Mouse (Mus musculus) intestine, embryonic 14.5 days (tissue): ENCODE results near the gene Faap100. TPM values are rescaled to one million over a fixed set of nuclear protein-coding genes. Genes with fewer than 3 reads are reported as not detected.

ENCODE experiments used
- ATAC-seq: fragments of 200-750 bp; cut with Nextera tagmentation; replicated peaks from 2 replicates; pipeline ENCODE4 v1.8.0; 2017; ENCODE audit warnings: low read depth, moderate number of reproducible peaks, moderate TSS enrichment, moderate library complexity; ENCODE audit not compliant: low FRiP score, low TSS enrichment
- DNase-seq: peaks from one replicate; pipeline ENCODE4 v3.0.0-alpha.2; 2018; ENCODE audit warnings: low spot score
- H3K27ac ChIP-seq: fragments of 300-500 bp; sonication (generic); 2 replicates; pipeline ENCODE4 v1.5.1; 2014; ENCODE audit warnings: low read depth, mild to moderate bottlenecking, control low read depth
- H3K27me3 ChIP-seq: fragments of 300-500 bp; sonication (generic); replicated peaks from 2 replicates; pipeline ENCODE4 v1.6.1; 2014; ENCODE audit warnings: low read length, control low read depth; ENCODE audit not compliant: control insufficient read depth, insufficient read depth
- H3K36me3 ChIP-seq: fragments of 300-500 bp; sonication (generic); 2 replicates; pipeline ENCODE4 v1.6.1; 2014; ENCODE audit warnings: low read length, control low read depth; ENCODE audit not compliant: control insufficient read depth, insufficient read depth
- H3K4me1 ChIP-seq: fragments of 300-500 bp; sonication (generic); replicated peaks from 2 replicates; pipeline ENCODE4 v1.6.1; 2014; ENCODE audit warnings: low read length, control low read depth, mixed read lengths; ENCODE audit not compliant: control insufficient read depth, insufficient read depth
- H3K4me2 ChIP-seq: fragments of 300-500 bp; sonication (generic); 2 replicates; pipeline ENCODE4 v1.6.1; 2014; ENCODE audit warnings: low read length
- H3K4me3 ChIP-seq: fragments of 300-500 bp; sonication (generic); 2 replicates; pipeline ENCODE4 v1.5.1; 2014; ENCODE audit warnings: low read depth, low read length, control low read depth, mixed read lengths
- H3K9ac ChIP-seq: fragments of 300-500 bp; sonication (generic); 2 replicates; pipeline ENCODE4 v1.6.1; 2014; ENCODE audit warnings: mild to moderate bottlenecking, low read length
- H3K9me3 ChIP-seq: fragments of 300-500 bp; sonication (generic); 2 replicates; pipeline ENCODE4 v1.6.1; 2016; ENCODE audit warnings: low read length, control low read depth; ENCODE audit not compliant: control insufficient read depth
- WGBS: fragments of 180-500 bp; shearing (Covaris S2); extraction: QIAGEN DNeasy Blood & Tissue Kit; methylation state at CpG from one replicate; pipeline ENCODE4 v1.1.7; 2014; 5-methylcytosine and 5-hydroxymethylcytosine counted together
- polyA plus RNA-seq: library from polyadenylated mRNA; unstranded; fragments of >200 nt; fragmentation: Nextera tagmentation; extraction: Ambion mirVana; gene quantifications from 2 replicates; pipeline ENCODE4 v1.2.1, GENCODE M21; 2014

Faap100 gene
- polyA plus RNA-seq, 1 experiment from 2014 or later = 32.6 TPM

DNA sequence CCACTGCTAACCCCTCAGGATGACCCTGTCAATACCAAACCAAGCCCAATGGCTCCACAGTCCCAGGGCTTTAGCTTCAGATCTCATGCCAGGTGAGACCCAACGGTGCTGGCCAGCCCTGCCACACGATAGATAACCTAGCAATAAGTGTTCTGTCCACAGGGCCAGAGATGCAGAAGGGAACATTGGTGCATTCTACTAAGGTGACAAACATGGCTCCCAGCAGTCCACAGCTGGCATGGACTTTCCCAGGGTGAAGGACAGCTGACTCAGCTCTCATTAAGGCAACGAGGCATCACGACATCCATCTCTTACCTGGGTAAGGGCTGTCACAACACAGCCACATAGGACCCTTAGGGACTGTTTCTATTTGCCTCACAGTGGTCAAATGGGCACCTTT is 2.6 kb upstream of the Faap100 start:
- WGBS = 90% methylated on average over 4 of the region's 4 CpGs

GRCm38 (mm10) chr11:120380271-120380670 is 1.7 kb upstream of the Faap100 start:
- H3K27ac ChIP-seq = no peak overlapping the region
- H3K9ac ChIP-seq = no peak overlapping the region
- ATAC-seq (no peak), DNase-seq (no peak)
- no peaks in the 10 kb centered on the region for H3K9me3 ChIP-seq
- H3K36me3 ChIP-seq = peaks cover 78% of the 10 kb centered on the region
- peaks cover 16% of the 10 kb centered on the region for H3K4me1 ChIP-seq
- H3K4me2 ChIP-seq = no peak overlapping the region
- no peaks in the 10 kb centered on the region for H3K27me3 ChIP-seq
- WGBS = 94% methylated on average over 3 of the region's 3 CpGs
- no peak overlapping the region for H3K4me3 ChIP-seq

More for the DNA sequence above, 2.6 kb upstream of the Faap100 start:
- H3K4me1 ChIP-seq = peaks cover 16% of the 10 kb centered on the region
- H3K9me3 ChIP-seq = no peaks in the 10 kb centered on the region
- no peak overlapping the region for H3K4me2 ChIP-seq
- no peak overlapping the region for H3K9ac ChIP-seq
- ATAC-seq (no peak), DNase-seq (no peak)
- H3K27me3 ChIP-seq = no peaks in the 10 kb centered on the region
- no peak overlapping the region for H3K4me3 ChIP-seq
- H3K27ac ChIP-seq = no peak overlapping the region
- peaks cover 77% of the 10 kb centered on the region for H3K36me3 ChIP-seq

GRCm38 (mm10) chr11:120378031-120378610 is 443 bp downstream of the Faap100 start:
- H3K27ac ChIP-seq = no peak overlapping the region
- H3K9me3 ChIP-seq = no peaks in the 10 kb centered on the region
- H3K36me3 ChIP-seq = peaks cover 78% of the 10 kb centered on the region
- peak overlapping the region; percentile 95 for H3K4me2 ChIP-seq
- 2% methylated on average over 40 of the region's 40 CpGs for WGBS
- H3K9ac ChIP-seq = peak overlapping the region; percentile 72
- H3K4me1 ChIP-seq = peaks cover 16% of the 10 kb centered on the region
- ATAC-seq (peak; percentile 24), DNase-seq (peak; percentile 72)
- peak overlapping the region; percentile 91 for H3K4me3 ChIP-seq
- no peaks in the 10 kb centered on the region for H3K27me3 ChIP-seq

DNA sequence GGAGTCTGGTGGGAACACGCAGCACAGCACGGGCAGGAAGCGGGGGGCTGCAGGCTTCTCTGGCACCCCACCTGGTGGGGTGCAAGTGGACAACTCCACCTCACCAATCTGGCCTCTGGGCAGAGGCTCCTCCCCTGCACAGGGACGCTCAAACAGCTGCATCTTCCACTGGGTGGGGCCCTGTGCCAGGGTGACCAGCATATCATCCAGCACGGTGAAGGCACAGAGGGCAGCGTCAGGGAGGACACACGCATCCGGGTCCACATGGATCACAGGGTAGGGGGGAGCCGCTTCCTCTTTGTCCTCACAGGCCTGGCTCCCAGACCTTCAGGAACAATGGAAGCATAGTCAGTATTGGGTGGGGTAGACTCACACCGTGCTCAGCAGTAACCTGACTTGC is 1.2 kb downstream of the Faap100 start:
- H3K36me3 ChIP-seq = peaks cover 78% of the 10 kb centered on the region
- WGBS = 75% methylated on average over 10 of the region's 10 CpGs
- DNase-seq = no peak

GRCm38 (mm10) chr11:120376302-120377160 is 2.0 kb downstream of the Faap100 start:
- Histone ChIP-seq H3K9me3 (no peaks in the 10 kb centered on the region), H3K36me3 (peaks cover 78% of the 10 kb centered on the region), H3K27ac (no peak overlapping the region), H3K27me3 (no peaks in the 10 kb centered on the region), H3K4me2 (no peak overlapping the region), H3K4me1 (peaks cover 16% of the 10 kb centered on the region), H3K4me3 (no peak overlapping the region), H3K9ac (no peak overlapping the region)
- no peak for DNase-seq
- no peak for ATAC-seq
- WGBS = 87% methylated on average over 17 of the region's 17 CpGs

More for the DNA sequence above, 1.2 kb downstream of the Faap100 start:
- Histone ChIP-seq H3K27me3 (no peaks in the 10 kb centered on the region), H3K9me3 (no peaks in the 10 kb centered on the region), H3K9ac (peak overlapping the region; percentile 72; the same call in 1 of the 2 replicates), H3K4me2 (peak overlapping the region; percentile 95), H3K27ac (no peak overlapping the region), H3K4me1 (peaks cover 16% of the 10 kb centered on the region), H3K4me3 (peak overlapping the region; percentile 91; the same call in 1 of the 2 replicates)
- ATAC-seq = no peak

DNA sequence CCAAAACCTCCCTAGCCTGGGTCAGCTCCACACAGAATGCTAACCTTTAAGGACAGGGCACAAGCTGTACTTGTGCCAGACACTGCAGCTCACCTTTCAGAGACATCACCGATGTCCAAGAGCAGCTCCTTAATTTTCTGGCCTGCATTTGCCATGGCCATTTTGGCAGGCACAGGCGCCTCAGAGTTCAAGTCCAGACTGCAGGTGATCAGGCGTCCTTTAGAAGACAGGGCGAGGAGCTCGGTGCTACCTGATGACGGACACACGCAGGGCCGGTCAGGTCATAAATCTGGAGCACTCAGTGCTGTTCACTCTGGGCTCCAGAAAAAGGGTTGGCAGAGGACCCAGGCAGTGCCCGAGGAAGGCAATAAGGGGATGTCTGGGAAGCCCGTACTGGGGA is 3.2 kb downstream of the Faap100 start:
- Histone ChIP-seq H3K9me3 (no peaks in the 10 kb centered on the region), H3K4me2 (no peak overlapping the region), H3K36me3 (peaks cover 77% of the 10 kb centered on the region), H3K4me1 (peaks cover 16% of the 10 kb centered on the region), H3K4me3 (no peak overlapping the region), H3K27me3 (no peaks in the 10 kb centered on the region), H3K27ac (no peak overlapping the region), H3K9ac (no peak overlapping the region)
- no peak for DNase-seq
- ATAC-seq = no peak
- WGBS = 92% methylated on average over 10 of the region's 10 CpGs

- no peaks in the 10 kb centered on the region for H3K27me3 ChIP-seq
- ATAC-seq (no peak), DNase-seq (no peak)
- no peak overlapping the region for H3K4me3 ChIP-seq
- peaks cover 83% of the 10 kb centered on the region for H3K36me3 ChIP-seq
- no peak overlapping the region for H3K9ac ChIP-seq
- peaks cover 13% of the 10 kb centered on the region for H3K4me1 ChIP-seq
- 86% methylated on average over 23 of the region's 23 CpGs for WGBS
- no peaks in the 10 kb centered on the region for H3K9me3 ChIP-seq
- no peak overlapping the region for H3K27ac ChIP-seq
- no peak overlapping the region for H3K4me2 ChIP-seq
Observed at GRCm38 (mm10) chr11:120373820-120374586, 4.6 kb downstream of the Faap100 start.

DNA sequence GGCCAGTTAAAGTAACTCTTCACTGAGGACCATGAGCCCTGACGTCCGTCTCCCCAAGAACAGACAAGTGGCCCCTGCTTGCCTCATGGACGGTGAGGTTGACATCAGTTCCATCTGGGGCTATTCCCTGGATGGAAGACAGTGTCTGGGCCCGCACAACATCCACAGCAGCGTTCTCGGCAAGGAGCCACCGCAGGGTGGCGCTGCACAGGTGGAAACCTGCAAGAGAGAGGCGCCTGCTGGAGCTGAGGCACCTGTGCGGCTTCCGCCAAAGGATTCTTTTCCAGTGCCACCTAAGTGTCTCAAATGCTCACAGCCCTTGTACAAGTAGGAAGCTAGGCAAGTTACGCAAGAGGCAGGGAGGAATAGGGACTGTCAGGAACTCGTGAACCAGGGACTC is 5.5 kb downstream of the Faap100 start:
- 62% methylated on average over 13 of the region's 13 CpGs for WGBS

More for the DNA sequence above, 5.5 kb downstream of the Faap100 start:
- Histone ChIP-seq H3K4me3 (no peak overlapping the region), H3K27ac (no peak overlapping the region), H3K27me3 (no peaks in the 10 kb centered on the region), H3K4me1 (peaks cover 11% of the 10 kb centered on the region), H3K9ac (no peak overlapping the region), H3K36me3 (peaks cover 91% of the 10 kb centered on the region), H3K9me3 (no peaks in the 10 kb centered on the region), H3K4me2 (no peak overlapping the region)
- no peak for ATAC-seq
- no peak for DNase-seq
